Mouse (Mus musculus): ENCODE measurements around the gene Boll. TPM values are rescaled to one million over a fixed set of nuclear protein-coding genes. Genes with fewer than 3 reads are reported as not detected.

The Boll gene
- polyA plus RNA-seq, 1 experiment = 0.30 TPM

DNA sequence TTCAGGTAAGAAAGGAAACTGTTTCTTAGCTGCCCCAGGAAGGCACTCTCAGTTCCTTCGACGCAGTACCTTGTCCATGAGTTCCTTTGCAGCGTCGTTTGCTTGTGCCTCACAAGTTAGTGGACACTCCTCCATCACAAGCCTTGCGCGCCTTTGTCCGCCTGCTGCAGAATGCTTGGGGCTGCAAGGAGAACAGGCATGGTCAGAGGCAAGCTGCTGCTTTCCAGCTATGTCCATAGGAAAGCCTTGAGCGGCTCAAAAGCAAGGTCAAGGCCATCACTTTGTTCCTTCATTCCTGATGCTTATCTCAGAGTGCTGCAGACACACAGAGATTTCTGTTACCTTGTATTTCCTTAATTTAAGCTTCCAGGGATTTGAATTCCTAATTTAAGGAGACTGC is 152.2 kb downstream of the Boll start:
- TF ChIP-seq POLR2A (IDR thresholded peaks at IDR 0.05; ENCODE audit: low read depth, low read length) = no peak
- H3K36me3 ChIP-seq (ENCODE audit: control insufficient read depth, insufficient read depth, low read length) = no peaks in the 10 kb centered on the region

DNA sequence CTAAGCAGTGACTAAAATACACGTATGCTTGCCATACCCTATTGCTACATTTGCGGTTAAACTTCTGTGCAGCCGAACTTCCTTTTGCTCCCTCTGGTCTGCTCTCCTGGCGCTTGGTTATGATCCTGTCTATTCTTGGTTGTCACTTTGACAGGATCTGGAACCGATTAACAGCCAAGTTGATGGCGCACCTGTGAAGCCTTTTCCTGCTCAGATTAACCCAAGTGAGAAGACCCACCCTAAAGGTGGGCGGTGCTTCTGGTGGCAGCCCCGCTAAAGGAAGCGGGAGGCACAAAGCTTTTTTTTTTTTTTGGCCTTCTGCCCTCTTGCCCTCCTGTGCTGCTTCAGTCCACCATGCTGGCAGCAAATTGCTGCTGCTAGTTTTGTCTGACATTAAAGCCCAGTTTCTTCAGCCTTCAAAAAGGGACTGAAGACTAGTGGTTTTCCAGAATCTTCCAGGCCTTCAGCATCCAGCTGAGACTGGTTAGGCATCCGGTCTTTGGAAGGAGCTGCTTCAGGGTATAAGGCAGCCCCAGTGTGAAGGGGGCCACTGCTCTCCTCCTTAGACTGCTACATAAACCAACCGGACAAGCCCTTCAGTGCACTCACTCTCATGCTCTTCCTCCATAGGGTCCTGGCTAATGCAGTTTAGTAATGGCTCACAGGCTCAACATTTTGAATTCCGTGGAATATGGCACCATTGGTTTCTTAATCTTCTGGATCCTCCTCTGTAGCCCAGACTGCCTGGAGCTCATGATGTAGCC is 152.9 kb downstream of the Boll start:
- H3K4me1 ChIP-seq (ENCODE audit: control insufficient read depth, insufficient read depth, insufficient read length) = peaks cover 21% of the 10 kb centered on the region; the same call in 1 of the 2 replicates
- 17% methylated on average over 12 of the region's 12 CpGs for WGBS
- H3K4me3 ChIP-seq (ENCODE audit: extremely low read depth, insufficient read depth, insufficient read length) = peak overlapping the region; percentile 58
- peak; percentile 44; the same call in 1 of the 2 replicates for TF ChIP-seq POLR2A (IDR thresholded peaks at IDR 0.05; ENCODE audit: low read depth, low read length)
- no peak for TF ChIP-seq CTCF (IDR thresholded peaks at IDR 0.05; ENCODE audit: extremely low read depth, insufficient read depth, insufficient read length, insufficient replicate concordance)
- peak overlapping the region; percentile 83 for H3K27ac ChIP-seq (ENCODE audit: insufficient read depth, low read length)
- peak; percentile 69 to 71 for DNase-seq (ENCODE audit: low read depth in 1 of 2, low spot score in 2 of 2)
- no peaks in the 10 kb centered on the region for H3K27me3 ChIP-seq (ENCODE audit: control insufficient read depth, insufficient read depth, low read length)
- H3K36me3 ChIP-seq (ENCODE audit: control insufficient read depth, insufficient read depth, low read length) = no peaks in the 10 kb centered on the region

More for the DNA sequence above, 152.2 kb downstream of the Boll start:
- WGBS = 79% methylated on average over 8 of the region's 8 CpGs
- Histone ChIP-seq H3K4me3 (ENCODE audit: extremely low read depth, insufficient read depth, insufficient read length) (no peak overlapping the region), H3K27me3 (ENCODE audit: control insufficient read depth, insufficient read depth, low read length) (no peaks in the 10 kb centered on the region), H3K4me1 (ENCODE audit: control insufficient read depth, insufficient read depth, insufficient read length) (peaks cover 24% of the 10 kb centered on the region; the same call in 1 of the 2 replicates), H3K27ac (ENCODE audit: insufficient read depth, low read length) (peak overlapping the region; percentile 83)
- DNase-seq (ENCODE audit: low read depth in 1 of 2, low spot score in 2 of 2) = no peak

DNA sequence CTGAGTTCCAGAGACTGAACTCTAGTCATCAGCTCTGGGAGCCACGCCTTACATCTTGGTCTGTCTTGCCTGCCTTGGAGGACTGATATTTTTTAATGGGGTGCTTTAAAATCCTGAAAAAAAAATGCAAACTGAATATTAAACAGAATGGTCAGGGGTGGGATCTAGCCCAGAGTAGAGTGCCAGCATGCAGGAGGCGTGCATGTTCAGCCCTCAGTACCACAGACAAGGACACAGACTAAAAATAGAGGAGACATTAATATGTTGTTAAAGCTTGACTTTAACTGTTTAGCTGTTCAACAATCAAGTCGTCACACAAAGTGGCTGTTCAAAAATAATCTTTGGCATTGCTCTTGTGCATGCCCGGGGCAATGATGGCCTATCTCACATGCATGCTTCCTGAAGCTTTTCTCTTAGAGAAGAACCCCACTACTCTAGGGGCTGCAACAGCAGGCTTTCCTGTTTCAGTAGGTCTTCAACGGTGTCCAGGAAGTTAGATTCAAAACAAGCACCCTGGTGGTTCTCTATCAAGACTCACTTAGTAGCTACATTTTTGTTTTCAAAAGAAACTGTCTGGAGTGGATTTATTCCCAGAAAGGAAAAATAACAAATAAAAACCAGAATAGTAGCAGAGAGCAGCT is 154.6 kb downstream of the Boll start:
- Histone ChIP-seq H3K4me1 (ENCODE audit: control insufficient read depth, insufficient read depth, insufficient read length) (peaks cover 21% of the 10 kb centered on the region; the same call in 1 of the 2 replicates), H3K27me3 (ENCODE audit: control insufficient read depth, insufficient read depth, low read length) (no peaks in the 10 kb centered on the region), H3K36me3 (ENCODE audit: control insufficient read depth, insufficient read depth, low read length) (0 out of 2 replicates have a peak, but pooled peaks cover 2% of the 10 kb centered on the region), H3K4me3 (ENCODE audit: extremely low read depth, insufficient read depth, insufficient read length) (no peak overlapping the region), H3K27ac (ENCODE audit: insufficient read depth, low read length) (peak overlapping the region; percentile 78)
- DNase-seq (ENCODE audit: low read depth in 1 of 2, low spot score in 2 of 2) = no peak
- WGBS = 34% methylated on average over 5 of the region's 5 CpGs
- TF ChIP-seq CTCF (IDR thresholded peaks at IDR 0.05; ENCODE audit: extremely low read depth, insufficient read depth, insufficient read length, insufficient replicate concordance) = no peak
- TF ChIP-seq POLR2A (IDR thresholded peaks at IDR 0.05; ENCODE audit: low read depth, low read length) = no peak

DNA sequence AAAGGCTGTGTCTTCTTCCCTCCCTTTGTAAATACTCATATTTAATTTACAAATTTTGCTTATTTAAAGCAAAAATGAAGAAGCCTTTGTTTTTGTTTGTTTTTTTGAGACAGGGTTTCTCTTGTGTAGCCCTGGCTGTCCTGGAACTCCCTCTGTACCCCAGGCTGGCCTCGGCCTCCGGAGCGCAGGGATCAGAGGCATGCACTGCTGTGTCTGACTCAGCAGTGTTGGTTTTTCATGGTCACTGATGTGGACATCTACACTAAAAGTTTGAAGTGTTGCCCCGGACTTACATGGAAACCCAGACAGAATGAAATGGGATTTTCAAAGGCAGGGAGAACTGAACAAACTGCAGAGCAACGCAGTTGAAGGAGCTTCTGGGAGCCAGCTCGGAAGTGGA is 155.7 kb downstream of the Boll start:
- TF ChIP-seq CTCF (IDR thresholded peaks at IDR 0.05; ENCODE audit: extremely low read depth, insufficient read depth, insufficient read length, insufficient replicate concordance) = no peak
- no peak for TF ChIP-seq POLR2A (IDR thresholded peaks at IDR 0.05; ENCODE audit: low read depth, low read length)
- no peak for DNase-seq (ENCODE audit: low read depth in 1 of 2, low spot score in 2 of 2)
- H3K4me1 ChIP-seq (ENCODE audit: control insufficient read depth, insufficient read depth, insufficient read length) = peaks cover 21% of the 10 kb centered on the region; the same call in 1 of the 2 replicates
- H3K27me3 ChIP-seq (ENCODE audit: control insufficient read depth, insufficient read depth, low read length) = no peaks in the 10 kb centered on the region
- H3K4me3 ChIP-seq (ENCODE audit: extremely low read depth, insufficient read depth, insufficient read length) = no peak overlapping the region
- H3K27ac ChIP-seq (ENCODE audit: insufficient read depth, low read length) = no peak overlapping the region
- 92% methylated on average over 6 of the region's 6 CpGs for WGBS
- H3K36me3 ChIP-seq (ENCODE audit: control insufficient read depth, insufficient read depth, low read length) = peaks cover 2% of the 10 kb centered on the region; the same call in 1 of the 2 replicates

DNA sequence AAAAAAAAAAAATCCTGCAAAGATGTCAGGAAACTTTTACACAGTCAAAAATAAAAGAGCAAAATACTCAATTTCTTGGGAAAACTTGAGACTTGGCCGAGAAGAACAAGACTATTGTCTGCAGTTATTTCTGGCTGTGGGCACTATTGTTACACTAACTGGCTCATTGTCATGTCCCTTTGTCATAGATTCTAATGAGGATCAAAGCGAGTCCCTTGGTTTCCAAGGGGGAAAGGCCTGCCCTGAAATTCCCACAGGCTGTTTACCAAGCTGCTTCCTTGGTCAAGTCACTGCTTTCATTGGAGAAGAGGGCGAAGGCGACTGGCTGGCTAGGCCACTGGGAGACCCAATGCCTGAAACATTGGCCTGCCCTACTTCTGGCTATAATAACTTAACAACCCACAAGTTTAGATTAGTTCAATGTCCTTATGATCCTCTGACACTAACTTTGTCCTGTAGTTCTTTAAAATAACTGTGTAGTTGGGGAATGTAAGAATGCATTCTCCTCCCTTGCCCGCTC is 157.4 kb downstream of the Boll start:
- Histone ChIP-seq H3K4me3 (ENCODE audit: extremely low read depth, insufficient read depth, insufficient read length) (no peak overlapping the region), H3K4me1 (ENCODE audit: control insufficient read depth, insufficient read depth, insufficient read length) (peaks cover 12% of the 10 kb centered on the region; the same call in 1 of the 2 replicates), H3K36me3 (ENCODE audit: control insufficient read depth, insufficient read depth, low read length) (peaks cover 2% of the 10 kb centered on the region; the same call in 1 of the 2 replicates), H3K27me3 (ENCODE audit: control insufficient read depth, insufficient read depth, low read length) (no peaks in the 10 kb centered on the region), H3K27ac (ENCODE audit: insufficient read depth, low read length) (no peak overlapping the region)
- TF ChIP-seq POLR2A (IDR thresholded peaks at IDR 0.05; ENCODE audit: low read depth, low read length) = no peak
- TF ChIP-seq CTCF (IDR thresholded peaks at IDR 0.05; ENCODE audit: extremely low read depth, insufficient read depth, insufficient read length, insufficient replicate concordance) = no peak
- WGBS = 87% methylated on average over 5 of the region's 5 CpGs
- no peak for DNase-seq (ENCODE audit: low read depth in 1 of 2, low spot score in 2 of 2)

DNA sequence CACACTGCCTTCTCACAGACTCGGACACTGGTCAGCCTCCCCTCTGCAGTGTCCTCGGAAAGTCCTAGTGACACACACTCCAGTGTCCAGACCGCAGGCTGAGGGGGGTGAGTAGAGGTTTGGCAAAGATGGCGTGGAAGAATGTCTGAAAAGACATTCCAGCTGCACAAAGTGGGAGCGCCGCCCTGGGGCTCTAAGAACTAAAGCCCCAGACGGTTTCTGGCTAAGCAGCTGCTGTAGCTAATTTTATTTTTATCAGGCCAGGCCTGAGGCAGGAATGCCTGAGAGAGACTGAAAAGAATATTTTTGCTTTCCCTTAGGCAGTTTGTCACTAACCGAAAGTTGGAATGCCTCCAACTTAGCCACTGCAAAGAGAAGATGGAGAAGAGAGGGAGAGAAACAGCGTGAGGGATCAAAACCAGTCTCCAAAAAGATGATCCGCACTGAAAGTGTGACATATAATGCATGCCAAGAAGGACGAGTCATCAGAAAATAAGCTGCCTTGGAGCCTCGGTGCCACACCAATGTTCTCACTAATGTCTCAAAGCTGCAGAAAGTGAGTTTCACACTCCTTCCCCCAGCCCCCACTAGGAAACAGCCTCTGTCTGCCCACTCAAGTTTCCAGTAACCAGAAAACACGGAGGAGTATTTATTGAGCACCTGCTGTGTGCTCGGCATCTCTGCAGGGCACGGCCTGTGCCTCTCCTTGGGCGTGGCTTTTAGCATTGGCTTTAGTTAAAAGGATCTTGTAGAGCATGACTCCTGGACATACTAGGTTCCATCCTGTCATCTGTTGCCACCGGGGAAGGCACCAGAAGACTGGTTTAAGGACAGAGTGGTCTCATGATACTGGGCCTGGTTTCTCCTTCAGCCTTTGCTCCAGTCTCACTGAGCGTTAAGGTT is 161.2 kb downstream of the Boll start:
- DNase-seq (ENCODE audit: low read depth in 1 of 2, low spot score in 2 of 2) = no peak
- WGBS = 71% methylated on average over 18 of the region's 18 CpGs
- H3K4me3 ChIP-seq (ENCODE audit: extremely low read depth, insufficient read depth, insufficient read length) = no peak overlapping the region
- no peaks in the 10 kb centered on the region for H3K4me1 ChIP-seq (ENCODE audit: control insufficient read depth, insufficient read depth, insufficient read length)
- peaks cover 2% of the 10 kb centered on the region; the same call in 1 of the 2 replicates for H3K36me3 ChIP-seq (ENCODE audit: control insufficient read depth, insufficient read depth, low read length)
- H3K27ac ChIP-seq (ENCODE audit: insufficient read depth, low read length) = no peak overlapping the region; the same call in 1 of the 2 replicates
- TF ChIP-seq POLR2A (IDR thresholded peaks at IDR 0.05; ENCODE audit: low read depth, low read length) (no peak), CTCF (IDR thresholded peaks at IDR 0.05; ENCODE audit: extremely low read depth, insufficient read depth, insufficient read length, insufficient replicate concordance) (no peak)
- no peaks in the 10 kb centered on the region for H3K27me3 ChIP-seq (ENCODE audit: control insufficient read depth, insufficient read depth, low read length)
